Mouse (Mus musculus): ENCODE results near the gene Fli1. TPM values are rescaled to one million over a fixed set of nuclear protein-coding genes. Genes with fewer than 3 reads are reported as not detected.

Fli1 gene
- polyA plus RNA-seq (2015; fragmentation: Nextera tagmentation; extraction: Ambion mirVana): 6.9 and 7.2 TPM in 2 replicates

DNA sequence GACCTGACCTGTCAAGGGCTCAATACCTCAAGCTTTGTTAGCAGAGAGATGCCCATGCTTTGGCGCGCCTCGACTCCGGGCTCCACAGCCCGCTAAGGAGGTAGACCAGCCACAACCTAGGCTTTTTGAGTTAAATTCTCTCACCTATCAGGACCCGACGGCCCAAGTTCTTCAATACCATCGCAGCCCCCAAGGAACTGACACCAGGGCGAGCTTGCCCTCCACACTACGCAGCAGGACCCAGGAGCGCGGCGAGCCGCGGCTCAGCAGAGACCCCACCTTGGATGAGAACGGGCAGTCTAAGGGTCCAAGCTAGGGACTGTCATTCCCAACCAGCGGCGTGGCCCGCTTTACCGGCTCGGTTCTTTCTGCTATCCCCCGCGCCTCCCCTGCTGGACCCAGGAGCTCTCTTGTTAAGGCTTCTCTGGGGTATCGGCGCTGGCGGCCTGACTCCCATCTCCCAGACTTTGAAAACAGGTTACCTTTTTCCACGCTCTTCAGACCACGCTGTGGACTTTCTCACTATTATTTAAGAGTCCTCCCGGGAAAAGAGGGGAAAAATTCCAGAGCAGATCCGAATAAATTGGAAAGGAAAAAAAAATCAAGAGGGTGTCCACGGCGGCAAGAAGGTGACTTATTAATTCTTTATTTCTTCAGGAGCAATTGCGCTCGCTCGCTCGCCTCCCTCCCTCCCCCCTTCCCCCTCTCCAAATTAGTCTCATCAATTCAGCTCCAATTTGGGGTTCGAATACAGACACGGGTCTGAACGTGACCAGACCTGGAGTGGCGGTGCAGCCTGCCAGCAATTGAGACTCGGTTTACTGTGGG is at the start of gene Fli1:
TSS of gene Fli1 (minus strand) at position 650 of the 828 bp plus-strand sequence.

Other genes starting within 250 kb of the Fli1 start
- gene Kcnj5, start 198.5 kb downstream of the Fli1 start, polyA plus RNA-seq (2015; fragmentation: Nextera tagmentation; extraction: Ambion mirVana): 0.14 and 0.45 TPM in 2 replicates
- gene Kcnj1, start 170.4 kb downstream of the Fli1 start, polyA plus RNA-seq (2015; fragmentation: Nextera tagmentation; extraction: Ambion mirVana): not detected in 2 replicates
- 11.0 and 11.9 TPM in 2 replicates for gene Ets1, start 93.4 kb upstream of the Fli1 start, polyA plus RNA-seq (2015; fragmentation: Nextera tagmentation; extraction: Ambion mirVana)